ENCODE assay signal across 12 mouse cellular contexts in genomic region chr12:17729211-17729900, GRCm38 (mm10). TPM values are rescaled to one million over a fixed set of nuclear protein-coding genes. Genes with fewer than 3 reads are reported as not detected.
A peak's percentile ranks its signal among the peaks of the same experiment; 100 is the strongest.
DNase-seq lines count a peak whose midpoint lies in the region; ATAC-seq and TF ChIP-seq lines count a peak whose summit lies in the region.
"Had no signal": no experiment of that assay in that cellular context is flagged by ENCODE, and none has a peak within 500 bp of the region (broad histone marks: within the 10 kb centered on the region; RNA-seq: fewer than 3 reads in every experiment).

No protein-coding gene starts in this region.

- DNase-seq in heart, adult 2 months = peak; percentile 73 to 83
- peak; percentile 84 for DNase-seq in Muller cell, postnatal 12 days (ENCODE audit: inconsistent ontology term)
- peak; percentile 86 for DNase-seq in heart, adult 8-10 months (ENCODE audit: low spot score)
- DNase-seq in adrenal gland, adult (ENCODE audit: inconsistent age in 2 of 2, low spot score in 1 of 2) = no peak
- DNase-seq in liver = no peak
- DNase-seq in cerebellum, adult 11 months = no peak
- DNase-seq: cerebellum, postnatal 36 days had no signal

- no peak overlapping the region for H3K4me2 ChIP-seq in heart, embryonic 12.5 days
- no peak overlapping the region for H3K4me2 ChIP-seq in limb, embryonic 15.5 days
- H3K4me2 ChIP-seq: hindbrain, embryonic 15.5 days; midbrain, embryonic 12.5 days; stomach, embryonic 15.5 days had no signal

- H3K4me3 ChIP-seq in heart, adult 2 months = no peak overlapping the region
- no peak overlapping the region for H3K4me3 ChIP-seq in heart, embryonic 12.5 days
- H3K4me3 ChIP-seq in limb, embryonic 15.5 days = no peak overlapping the region
- H3K4me3 ChIP-seq: hindbrain, embryonic 15.5 days; midbrain, embryonic 12.5 days; stomach, embryonic 15.5 days had no signal

- H3K4me1 ChIP-seq in heart, adult 2 months (ENCODE audit: control insufficient read depth, insufficient read depth, low read length) = peaks cover 33% of the 10 kb centered on the region
- H3K4me1 ChIP-seq in heart, embryonic 12.5 days (replicated peaks) = peaks cover 61% of the 10 kb centered on the region
- H3K4me1 ChIP-seq in limb, embryonic 15.5 days = peaks cover 66% of the 10 kb centered on the region

- peaks cover 3% of the 10 kb centered on the region for H3K79me2 ChIP-seq in heart, adult 2 months (replicated peaks; ENCODE audit: control insufficient read depth, insufficient read depth, low read length)

- 35% methylated on average over 13 of the region's 13 CpGs for whole genome bisulfite sequencing in heart, adult 2 months
- 80% methylated on average over 13 of the region's 13 CpGs for WGBS in heart, embryonic 12.5 days
- 58% methylated on average over 13 of the region's 13 CpGs for WGBS in limb, embryonic 15.5 days

- 0 out of 2 replicates have a peak overlapping the region, but pooled peaks have one; percentile 24 for H3K9ac ChIP-seq in heart, adult 2 months (ENCODE audit: low read depth, low read length)
- H3K9ac ChIP-seq in heart, embryonic 12.5 days = no peak overlapping the region
- no peak overlapping the region for H3K9ac ChIP-seq in limb, embryonic 15.5 days
- H3K9ac ChIP-seq: hindbrain, embryonic 15.5 days; midbrain, embryonic 12.5 days; stomach, embryonic 15.5 days had no signal

- TF ChIP-seq EP300 in heart, adult 2 months (IDR thresholded peaks at IDR 0.05; ENCODE audit: insufficient read depth, low read depth, low read length) = 0 out of 2 replicates have a peak, but pooled peaks have one; percentile 37

- TF ChIP-seq POLR2A in heart, adult 2 months (IDR thresholded peaks at IDR 0.05; ENCODE audit: insufficient read depth, low read depth, low read length) = 0 out of 2 replicates have a peak, but pooled peaks have one; percentile 25

- H3K27me3 ChIP-seq in heart, adult 2 months (ENCODE audit: control insufficient read depth, insufficient read depth, low read length) = no peaks in the 10 kb centered on the region
- H3K27me3 ChIP-seq in heart, embryonic 12.5 days (replicated peaks) = no peaks in the 10 kb centered on the region
- no peaks in the 10 kb centered on the region for H3K27me3 ChIP-seq in limb, embryonic 15.5 days
- H3K27me3 ChIP-seq: hindbrain, embryonic 15.5 days; midbrain, embryonic 12.5 days; stomach, embryonic 15.5 days had no signal

- H3K36me3 ChIP-seq in heart, adult 2 months (ENCODE audit: control insufficient read depth, insufficient read depth, low read length) = no peaks in the 10 kb centered on the region
- H3K36me3 ChIP-seq in heart, embryonic 12.5 days = no peaks in the 10 kb centered on the region
- H3K36me3 ChIP-seq in limb, embryonic 15.5 days = 0 out of 2 replicates have a peak, but pooled peaks cover 3% of the 10 kb centered on the region
- H3K36me3 ChIP-seq: hindbrain, embryonic 15.5 days; midbrain, embryonic 12.5 days; stomach, embryonic 15.5 days had no signal

- H3K27ac ChIP-seq in heart, adult 2 months = peak overlapping the region; percentile 81
- no peak overlapping the region for H3K27ac ChIP-seq in heart, embryonic 12.5 days (ENCODE audit: poor library complexity, severe bottlenecking)
- H3K27ac ChIP-seq in limb, embryonic 15.5 days = 0 out of 2 replicates have a peak overlapping the region, but pooled peaks have one; percentile 51
- H3K27ac ChIP-seq: hindbrain, embryonic 15.5 days; midbrain, embryonic 12.5 days had no signal

- H3K9me3 ChIP-seq in heart, embryonic 12.5 days (replicated peaks) = no peaks in the 10 kb centered on the region
- no peaks in the 10 kb centered on the region for H3K9me3 ChIP-seq in limb, embryonic 15.5 days
- H3K9me3 ChIP-seq: hindbrain, embryonic 15.5 days; midbrain, embryonic 12.5 days; stomach, embryonic 15.5 days had no signal

- TF ChIP-seq CTCF in heart, adult 2 months (IDR thresholded peaks at IDR 0.05) = no peak

- intact Hi-C loops in heart, adult 2 months (cut with DNase I) = loop anchor here (5.0 kb wide), 1 partner anchor 38 kb away; no protein-coding TSS in a partner anchor

- no peak for ATAC-seq in heart, embryonic 12.5 days (ENCODE audit: insufficient number of reproducible peaks, low FRiP score)
- no peak for ATAC-seq in limb, embryonic 15.5 days (ENCODE audit: insufficient number of reproducible peaks, low FRiP score, low TSS enrichment, low read depth)

RNA-seq across cellular contexts. Expression of gene Hpcal1, which starts 38.7 kb away (rescaled TPM):
- total RNA-seq in heart, adult 2 months (2021) = 10 to 100 TPM; 16.3 to 21.5 TPM
- polyA plus RNA-seq in heart, adult 2 months (2012; rRNA removed) = 37.9 and 41.9 TPM in 2 replicates
- polyA plus RNA-seq in heart, embryonic 12.5 days (2016; fragmentation: Nextera tagmentation; extraction: Ambion mirVana) = 19.9 and 22.1 TPM in 2 replicates
- total RNA-seq in heart, adult 8-10 months (2022) = 10 to 100 TPM; 13.4 to 17.4 (median 14.6) TPM
- polyA plus RNA-seq in limb, embryonic 15.5 days (2015; fragmentation: Nextera tagmentation; extraction: Ambion mirVana) = 39.1 and 44.0 TPM in 2 replicates

Comparison
In these comparisons a context has a peak if more than half of its experiments do, and no peak if none do; other contexts are left out.
1. DNase-seq: peak in heart, adult 2 months (2 of 2), Muller cell, postnatal 12 days (single experiment) and heart, adult 8-10 months (single experiment); none in adrenal gland, adult (0 of 2), liver (single experiment) and cerebellum, adult 11 months (single experiment).